Mouse (Mus musculus) neural tube, embryonic 11.5 days (tissue): ENCODE measurements around the gene Ptch1. TPM values are rescaled to one million over a fixed set of nuclear protein-coding genes. Genes with fewer than 3 reads are reported as not detected.

Experiments
- ATAC-seq: fragments of 200-750 bp; cut with Nextera tagmentation; 2 replicates; pipeline ENCODE4 v1.8.0; 2017; ENCODE audit warnings: moderate number of reproducible peaks, mild to moderate bottlenecking, moderate TSS enrichment, moderate library complexity; ENCODE audit not compliant: insufficient read depth, low FRiP score, low TSS enrichment
- DNase-seq: peaks from one replicate; pipeline ENCODE4 v3.0.0-alpha.2; 2015; ENCODE audit warnings: low spot score
- H3K27ac ChIP-seq: fragments of 300-500 bp; sonication (generic); 2 replicates; pipeline ENCODE4 v1.5.1; 2014; ENCODE audit warnings: low read depth, mild to moderate bottlenecking, low read length
- H3K27me3 ChIP-seq: fragments of 300-500 bp; sonication (generic); 2 replicates; pipeline ENCODE4 v1.6.1; 2014; ENCODE audit warnings: mild to moderate bottlenecking, low read length, mixed read lengths; ENCODE audit not compliant: control insufficient read depth, insufficient read depth
- H3K36me3 ChIP-seq: fragments of 300-500 bp; sonication (generic); 2 replicates; pipeline ENCODE4 v1.6.1; 2014; ENCODE audit warnings: mild to moderate bottlenecking, low read length, moderate library complexity, mixed read lengths; ENCODE audit not compliant: control insufficient read depth, insufficient read depth
- H3K4me1 ChIP-seq: fragments of 300-500 bp; sonication (generic); 2 replicates; pipeline ENCODE4 v1.6.1; 2014; ENCODE audit warnings: low read length, mixed read lengths; ENCODE audit not compliant: control insufficient read depth, insufficient read depth
- H3K4me2 ChIP-seq: fragments of 300-500 bp; sonication (generic); 2 replicates; pipeline ENCODE4 v1.6.1; 2014; ENCODE audit warnings: low read depth, mild to moderate bottlenecking, moderate library complexity
- H3K4me3 ChIP-seq: fragments of 300-500 bp; sonication (generic); 2 replicates; pipeline ENCODE4 v1.5.1; 2014; ENCODE audit warnings: low read depth, low read length
- H3K9ac ChIP-seq: fragments of 300-500 bp; sonication (generic); 2 replicates; pipeline ENCODE4 v1.6.1; 2014; ENCODE audit warnings: mild to moderate bottlenecking, low read length
- H3K9me3 ChIP-seq: fragments of 300-500 bp; sonication (generic); 2 replicates; pipeline ENCODE4 v1.6.1; 2016; ENCODE audit warnings: low read length; ENCODE audit not compliant: control insufficient read depth
- WGBS: fragments of 180-500 bp; shearing (Covaris S2); extraction: QIAGEN DNeasy Blood & Tissue Kit; methylation state at CpG from one replicate; pipeline ENCODE4 v1.1.7; 2014; 5-methylcytosine and 5-hydroxymethylcytosine counted together
- polyA plus RNA-seq: library from polyadenylated mRNA; unstranded; fragments of >200 nt; fragmentation: Nextera tagmentation; extraction: Ambion mirVana; gene quantifications from 2 replicates; pipeline ENCODE4 v1.2.1, GENCODE M21; 2014

Gene Ptch1
- polyA plus RNA-seq, 1 experiment from 2014 or later, result 22.8 TPM

DNA sequence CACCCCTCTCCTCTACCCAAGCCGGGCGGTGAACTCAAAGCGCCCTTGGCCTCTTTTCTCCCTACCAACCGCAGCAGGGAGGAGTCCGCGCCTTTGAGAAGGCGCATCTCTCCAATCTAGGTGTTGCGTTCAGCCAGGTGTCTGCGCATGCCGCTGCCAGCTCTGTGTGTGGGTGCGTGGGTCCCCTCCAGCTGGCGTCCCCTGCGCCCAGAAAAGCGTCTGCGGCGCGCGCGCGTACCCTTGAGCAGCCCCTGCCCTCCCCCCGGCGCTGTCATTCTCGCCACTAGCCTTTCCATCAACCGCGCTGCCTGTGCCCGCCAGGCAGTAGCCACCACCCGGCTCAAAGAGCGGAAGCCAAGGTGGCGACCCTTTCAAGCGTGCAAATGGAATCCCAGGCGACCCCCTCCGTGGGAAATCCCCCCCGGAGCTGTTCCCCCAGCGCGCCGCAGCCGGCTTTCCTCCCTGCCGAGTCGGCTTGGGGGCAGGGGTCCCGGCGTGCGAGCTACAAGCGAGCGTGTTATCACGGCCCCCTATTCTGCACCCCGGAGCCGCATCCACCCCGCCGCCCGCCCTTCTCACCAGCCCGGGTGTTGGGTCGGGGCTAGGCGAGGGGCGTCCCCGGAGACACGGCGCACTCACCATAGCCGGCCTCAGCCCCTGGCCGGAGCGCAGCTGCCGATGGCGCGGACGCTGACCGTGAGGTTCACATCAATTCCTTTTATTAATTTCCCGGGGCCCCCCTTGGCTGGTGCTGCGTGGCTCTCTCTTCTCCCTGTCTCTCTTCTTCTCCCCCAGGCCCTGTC lies 744 bp downstream of the Ptch1 start:
- Histone ChIP-seq H3K36me3 (no peaks in the 10 kb centered on the region), H3K4me3 (peak overlapping the region; percentile 72), H3K27ac (peak overlapping the region; percentile 87), H3K4me1 (peaks cover 21% of the 10 kb centered on the region), H3K27me3 (peaks cover 16% of the 10 kb centered on the region), H3K9ac (peak overlapping the region; percentile 80), H3K4me2 (peak overlapping the region; percentile 96), H3K9me3 (no peaks in the 10 kb centered on the region)
- peak; percentile 62 for DNase-seq
- WGBS, result under 1% methylated on average over 67 of the region's 67 CpGs
- peak; percentile 40 for ATAC-seq

DNA sequence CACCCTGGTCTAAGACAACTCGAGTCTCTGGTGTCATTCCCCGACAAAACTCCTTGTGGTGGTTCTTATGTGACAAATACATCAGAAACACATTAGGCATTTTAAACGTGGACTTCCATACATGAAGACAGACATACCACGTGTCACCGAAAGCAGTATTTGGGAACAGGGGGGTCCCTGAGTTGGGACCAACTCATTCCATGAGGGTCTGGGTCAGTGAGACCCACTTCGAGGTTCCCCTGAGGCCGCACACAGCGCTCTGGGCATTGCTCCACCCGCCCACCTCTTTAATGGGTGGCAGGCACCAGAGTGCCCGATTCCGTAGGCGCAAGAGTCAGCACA lies 1.3 kb downstream of the Ptch1 start:
- Histone ChIP-seq H3K9me3 (no peaks in the 10 kb centered on the region), H3K4me1 (peaks cover 21% of the 10 kb centered on the region), H3K36me3 (no peaks in the 10 kb centered on the region), H3K27ac (0 out of 2 replicates have a peak overlapping the region, but pooled peaks have one; percentile 87), H3K4me3 (peak overlapping the region; percentile 72), H3K27me3 (peaks cover 16% of the 10 kb centered on the region), H3K9ac (peak overlapping the region; percentile 80), H3K4me2 (peak overlapping the region; percentile 96)
- ATAC-seq (0 out of 2 replicates have a peak, but pooled peaks have one; percentile 0), DNase-seq (no peak)
- 2% methylated on average over 12 of the region's 12 CpGs for WGBS

DNA sequence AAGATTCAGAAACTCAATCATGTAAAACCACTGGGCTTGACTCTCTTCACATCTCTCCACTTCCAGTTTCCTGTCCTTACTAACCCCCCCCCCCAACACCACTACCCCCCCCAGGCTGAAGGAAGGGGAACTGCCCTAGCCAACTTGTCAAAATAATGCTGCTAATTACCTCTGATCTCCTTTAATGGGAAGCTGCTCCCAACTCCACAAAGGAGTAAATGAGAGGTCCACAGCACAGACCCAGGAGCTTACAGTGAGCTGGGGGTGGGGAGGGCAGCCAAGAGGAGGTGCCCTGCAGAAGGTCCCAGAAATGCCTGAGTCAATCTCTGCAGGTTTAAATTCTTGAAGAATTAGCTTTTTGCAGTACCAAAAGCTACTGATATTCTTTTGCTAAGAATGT lies 2.9 kb downstream of the Ptch1 start:
- no peak overlapping the region for H3K9ac ChIP-seq
- H3K36me3 ChIP-seq, result no peaks in the 10 kb centered on the region
- H3K4me3 ChIP-seq, result no peak overlapping the region
- DNase-seq, result no peak
- H3K27me3 ChIP-seq, result peaks cover 13% of the 10 kb centered on the region
- H3K27ac ChIP-seq, result no peak overlapping the region
- peaks cover 21% of the 10 kb centered on the region for H3K4me1 ChIP-seq
- ATAC-seq, result no peak
- no peaks in the 10 kb centered on the region for H3K9me3 ChIP-seq
- H3K4me2 ChIP-seq, result peak overlapping the region; percentile 21; the same call in 1 of the 2 replicates

DNA sequence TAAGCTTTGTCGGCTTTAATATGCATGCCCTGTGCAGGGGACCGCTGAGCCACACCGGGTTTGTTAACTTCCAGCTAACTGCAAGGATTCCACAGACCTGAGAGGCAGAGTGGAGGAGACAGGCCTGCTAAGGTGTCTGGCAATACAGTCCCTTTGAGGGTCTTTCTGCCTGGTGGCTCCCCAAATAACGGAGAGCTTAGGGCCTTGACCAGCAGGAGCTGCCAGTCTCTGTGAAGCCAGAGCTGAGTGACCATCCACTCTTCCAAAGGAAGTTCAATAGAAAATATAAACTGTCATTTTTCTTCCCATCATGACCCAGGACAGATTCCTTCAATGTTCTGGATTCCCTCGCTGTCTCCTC lies 4.0 kb downstream of the Ptch1 start:
- ATAC-seq, result no peak
- no peaks in the 10 kb centered on the region for H3K9me3 ChIP-seq
- no peak for DNase-seq
- WGBS, result 6% methylated on average over 5 of the region's 5 CpGs
- H3K27me3 ChIP-seq, result peaks cover 11% of the 10 kb centered on the region
- H3K4me2 ChIP-seq, result peak overlapping the region; percentile 94
- H3K27ac ChIP-seq, result no peak overlapping the region
- H3K4me3 ChIP-seq, result no peak overlapping the region; the same call in 1 of the 2 replicates
- peaks cover 21% of the 10 kb centered on the region for H3K4me1 ChIP-seq
- no peaks in the 10 kb centered on the region; the same call in 1 of the 2 replicates for H3K36me3 ChIP-seq
- no peak overlapping the region for H3K9ac ChIP-seq

DNA sequence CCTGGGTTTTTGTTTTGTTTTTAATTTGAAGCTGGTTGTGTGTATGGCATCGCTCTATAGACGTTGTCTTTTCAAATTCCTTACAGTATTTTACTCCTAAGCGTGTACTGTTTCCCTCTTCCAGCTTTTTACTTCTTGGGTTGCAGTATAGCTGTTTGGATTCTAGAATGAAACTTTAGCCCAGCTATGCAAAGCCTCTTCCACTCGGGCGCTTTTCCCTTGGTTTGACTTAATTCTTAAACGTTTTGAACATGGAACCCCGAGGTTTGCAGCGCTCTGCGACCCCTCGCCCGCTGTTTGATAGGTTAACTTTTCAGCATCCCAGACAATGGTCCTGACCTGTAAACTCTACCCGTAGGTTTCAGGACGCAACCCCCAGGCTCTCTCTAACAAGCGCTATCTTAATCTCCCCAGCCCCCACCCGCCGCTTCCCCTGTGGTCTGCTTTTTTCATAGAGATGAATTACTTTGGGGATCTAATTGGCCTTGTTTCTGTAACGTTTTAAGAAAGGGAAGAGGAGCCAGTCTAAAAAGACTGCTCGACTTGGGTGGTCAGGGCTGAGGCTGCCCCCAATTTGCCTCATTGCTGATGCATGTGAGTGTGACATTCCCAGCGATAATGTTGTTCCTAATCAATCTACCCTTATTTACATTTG lies 4.5 kb downstream of the Ptch1 start:
- Histone ChIP-seq H3K4me1 (peaks cover 21% of the 10 kb centered on the region), H3K9ac (no peak overlapping the region), H3K4me3 (peak overlapping the region; percentile 72), H3K27ac (no peak overlapping the region), H3K4me2 (peak overlapping the region; percentile 94), H3K36me3 (no peaks in the 10 kb centered on the region; the same call in 1 of the 2 replicates), H3K9me3 (no peaks in the 10 kb centered on the region), H3K27me3 (peaks cover 6% of the 10 kb centered on the region)
- ATAC-seq (no peak), DNase-seq (peak; percentile 54)
- 2% methylated on average over 19 of the region's 19 CpGs for WGBS

DNA sequence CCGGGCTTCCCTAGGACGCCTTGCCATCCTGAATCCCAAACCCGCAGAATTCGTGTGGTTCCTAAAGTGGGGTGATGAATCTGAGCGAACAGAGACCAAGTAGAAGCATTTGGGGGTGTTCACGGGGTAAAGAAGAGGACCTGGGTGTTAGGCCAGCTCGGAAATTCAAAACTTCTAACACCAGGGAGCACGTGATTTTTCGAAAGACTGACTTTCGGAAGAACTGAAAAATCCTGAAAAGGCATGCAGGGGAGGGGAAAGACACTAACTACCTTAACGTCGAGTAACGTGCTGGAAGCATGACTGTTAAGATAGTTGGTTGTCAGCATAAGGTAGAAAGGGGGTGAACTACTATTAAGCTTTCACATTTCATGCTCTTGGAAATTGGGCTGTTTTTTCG lies 5.1 kb downstream of the Ptch1 start:
- no peak for ATAC-seq
- WGBS, result 0% methylated on average over 14 of the region's 14 CpGs
- H3K4me1 ChIP-seq, result peaks cover 16% of the 10 kb centered on the region

DNA sequence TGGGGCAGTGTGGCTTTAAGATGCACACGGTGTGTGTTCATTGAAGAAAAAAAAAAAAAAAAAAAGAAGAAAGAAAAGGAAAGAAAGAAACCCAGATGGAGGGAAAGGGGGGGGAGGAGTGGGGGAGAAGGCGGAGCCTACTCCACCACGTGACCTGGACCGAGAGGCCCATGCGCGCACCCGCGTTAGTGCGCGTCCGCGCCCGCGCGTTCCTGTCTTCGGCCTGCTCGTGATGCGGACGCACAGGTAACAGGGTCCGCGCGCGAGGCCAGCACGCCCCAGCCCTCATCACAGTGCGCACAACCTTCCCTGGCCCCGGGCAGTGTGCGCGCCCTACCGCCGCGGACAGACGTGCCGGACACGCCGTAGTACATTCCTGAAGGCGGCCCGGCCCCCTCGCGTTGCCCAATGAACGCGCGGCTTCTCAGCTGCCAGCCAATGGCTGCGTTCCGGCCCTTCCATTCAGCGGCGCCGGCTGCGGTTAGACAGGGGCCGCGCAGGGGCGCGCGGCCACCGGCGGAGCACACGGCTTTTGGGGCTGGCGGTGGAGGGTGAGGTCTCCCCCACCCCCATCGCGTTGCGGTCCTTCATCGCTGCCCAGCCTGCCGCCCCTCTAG lies 5.6 kb downstream of the Ptch1 start:
- H3K9ac ChIP-seq, result peak overlapping the region; percentile 44
- peak overlapping the region; percentile 72 for H3K4me3 ChIP-seq
- DNase-seq (peak; percentile 97), ATAC-seq (peak; percentile 77)
- peak overlapping the region; percentile 94 for H3K4me2 ChIP-seq
- no peaks in the 10 kb centered on the region for H3K9me3 ChIP-seq
- peak overlapping the region; percentile 80 for H3K27ac ChIP-seq
- peaks cover 15% of the 10 kb centered on the region for H3K4me1 ChIP-seq
- WGBS, result under 1% methylated on average over 62 of the region's 62 CpGs
- H3K27me3 ChIP-seq, result peaks cover 6% of the 10 kb centered on the region
- H3K36me3 ChIP-seq, result no peaks in the 10 kb centered on the region; the same call in 1 of the 2 replicates

More for the DNA sequence above, 5.1 kb downstream of the Ptch1 start:
- Histone ChIP-seq H3K36me3 (no peaks in the 10 kb centered on the region; the same call in 1 of the 2 replicates), H3K9ac (peak overlapping the region; percentile 40), H3K4me3 (peak overlapping the region; percentile 72), H3K4me2 (peak overlapping the region; percentile 94), H3K9me3 (no peaks in the 10 kb centered on the region), H3K27ac (peak overlapping the region; percentile 80; the same call in 1 of the 2 replicates), H3K27me3 (peaks cover 6% of the 10 kb centered on the region)
- DNase-seq, result no peak

DNA sequence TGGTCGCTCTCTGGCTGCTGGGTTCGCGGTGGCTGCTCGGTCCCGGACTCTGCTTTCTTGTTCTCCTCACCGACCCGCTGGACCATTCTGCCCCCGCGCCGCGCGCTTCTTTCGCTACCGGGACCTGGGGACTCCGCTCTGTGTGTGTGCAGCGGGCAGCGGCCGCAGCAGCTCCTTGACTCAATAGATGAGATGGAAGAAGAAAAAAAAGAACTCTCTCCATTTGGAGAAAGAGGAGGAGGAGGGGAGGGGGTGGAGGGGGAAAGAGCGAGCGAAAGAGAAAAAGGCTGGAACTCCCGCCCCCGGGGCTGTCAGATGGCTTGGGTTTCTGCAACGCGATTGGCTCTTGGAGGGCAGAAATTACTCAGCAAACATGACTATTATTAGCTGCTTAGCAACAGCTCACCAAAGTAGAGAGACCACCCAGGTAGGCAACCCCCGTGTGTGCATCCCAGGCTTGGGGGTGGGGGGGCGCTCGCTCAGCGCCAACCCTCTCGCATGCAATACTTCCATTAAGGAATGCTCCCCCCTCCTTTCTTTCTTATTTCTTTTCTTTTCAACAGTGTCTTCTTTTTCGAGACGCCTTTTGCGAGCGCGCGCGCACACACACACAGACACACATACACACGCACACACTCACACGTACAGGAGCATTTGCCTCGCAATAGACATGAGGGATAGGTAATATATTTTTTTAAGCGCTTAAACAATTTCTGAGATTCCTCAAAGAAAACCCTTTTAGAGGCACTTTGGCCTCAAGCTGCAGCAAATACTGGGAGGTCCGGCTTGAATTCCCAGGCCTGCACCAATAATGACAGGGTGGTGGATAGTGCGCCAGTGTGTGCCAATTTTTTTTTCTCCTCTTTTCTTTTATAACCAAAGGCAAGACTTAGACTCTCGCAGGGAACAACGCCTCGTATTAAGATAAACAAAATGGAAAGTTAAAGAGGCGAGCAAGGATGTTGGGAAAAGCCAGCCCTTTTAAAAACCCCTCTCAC lies 7.1 kb downstream of the Ptch1 start:
- peak overlapping the region; percentile 72 for H3K4me3 ChIP-seq
- H3K27ac ChIP-seq, result peak overlapping the region; percentile 100
- ATAC-seq (peak; percentile 62), DNase-seq (peak; percentile 94)
- H3K9ac ChIP-seq, result peak overlapping the region; percentile 90
- H3K27me3 ChIP-seq, result no peaks in the 10 kb centered on the region; the same call in 1 of the 2 replicates
- H3K4me2 ChIP-seq, result peak overlapping the region; percentile 94
- peaks cover 20% of the 10 kb centered on the region for H3K4me1 ChIP-seq
- no peaks in the 10 kb centered on the region; the same call in 1 of the 2 replicates for H3K36me3 ChIP-seq
- no peaks in the 10 kb centered on the region for H3K9me3 ChIP-seq
- under 1% methylated on average over 46 of the region's 46 CpGs for WGBS
